Mouse (Mus musculus): ENCODE results near the gene Kif11. TPM values are rescaled to one million over a fixed set of nuclear protein-coding genes. Genes with fewer than 3 reads are reported as not detected.

Kif11 gene
- total RNA-seq, 2 experiments from 2014 or later, result 0.89 to 1.0 TPM

GRCm38 (mm10) chr19:37440708-37441475 lies 64.7 kb downstream of the Kif11 start:
- DNase-seq, result no peak
- intact Hi-C loops (cut with DNase I), result no loop called here

DNA sequence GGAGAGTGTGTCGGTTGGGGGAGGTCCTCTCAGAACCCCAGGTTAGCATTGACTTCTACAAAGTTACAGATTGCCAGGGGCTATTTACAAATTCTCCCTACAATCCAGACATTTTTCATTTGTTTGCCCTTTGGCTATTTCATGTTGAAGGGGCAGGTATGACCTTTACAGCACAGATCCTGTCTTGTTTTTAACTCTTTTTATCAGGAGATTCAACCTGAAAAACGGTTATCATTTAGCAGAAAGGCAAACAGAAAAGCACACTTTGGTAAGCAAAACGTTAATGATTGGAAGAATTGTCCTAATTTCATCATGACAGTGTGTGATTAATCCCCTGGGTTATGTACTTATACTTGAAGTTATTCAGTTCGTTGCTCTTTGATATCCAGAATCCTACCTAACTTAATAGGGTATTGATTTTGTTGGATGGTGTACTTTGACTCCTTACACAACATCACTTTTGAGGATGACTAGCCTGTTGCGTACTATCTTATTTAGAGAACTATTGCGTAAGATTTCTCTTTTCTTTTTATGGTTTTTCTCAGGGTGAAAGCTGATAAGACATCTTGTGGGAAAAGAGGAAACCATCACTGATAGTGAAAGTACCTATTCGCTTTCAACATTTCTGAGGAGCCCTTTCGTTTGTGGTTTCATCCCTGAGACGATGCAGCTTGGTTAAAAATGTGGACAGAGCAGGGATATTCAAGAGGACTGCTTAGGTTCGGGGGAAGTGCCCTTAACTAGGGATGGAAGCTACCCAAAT lies 66.5 kb downstream of the Kif11 start:
- intact Hi-C loops (cut with DNase I), result no loop called here
- no peak for DNase-seq

DNA sequence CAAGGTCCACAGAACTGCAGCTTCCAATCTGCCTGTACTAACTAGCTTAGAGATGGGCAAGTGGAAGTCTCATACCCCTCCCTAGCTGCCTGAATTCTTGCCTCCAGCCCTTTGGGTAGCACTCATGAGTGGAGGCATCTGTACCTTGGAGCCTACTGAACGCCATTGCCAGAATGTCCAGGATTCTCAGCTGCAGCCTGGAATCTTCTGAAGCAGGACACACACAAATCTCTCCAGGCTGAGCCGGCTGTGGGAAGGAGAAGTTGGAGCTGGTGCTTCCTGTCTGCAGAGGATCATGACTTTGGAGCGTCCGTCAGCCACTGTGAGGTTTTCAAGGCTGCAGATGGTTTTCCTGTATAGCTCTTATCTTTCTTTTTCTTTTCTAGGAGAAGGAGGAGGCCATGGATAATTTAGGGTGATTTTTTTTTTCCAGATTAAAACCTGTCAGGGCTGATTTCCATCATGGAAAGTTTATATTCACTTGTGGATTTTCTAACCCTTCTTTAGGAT lies 67.5 kb downstream of the Kif11 start:
- intact Hi-C loops (cut with DNase I), result no loop called here
- no peak for DNase-seq

- no peak for DNase-seq
- intact Hi-C loops (cut with DNase I), result no loop called here
Measured at GRCm38 (mm10) chr19:37448212-37448611, 72.0 kb downstream of the Kif11 start.

DNA sequence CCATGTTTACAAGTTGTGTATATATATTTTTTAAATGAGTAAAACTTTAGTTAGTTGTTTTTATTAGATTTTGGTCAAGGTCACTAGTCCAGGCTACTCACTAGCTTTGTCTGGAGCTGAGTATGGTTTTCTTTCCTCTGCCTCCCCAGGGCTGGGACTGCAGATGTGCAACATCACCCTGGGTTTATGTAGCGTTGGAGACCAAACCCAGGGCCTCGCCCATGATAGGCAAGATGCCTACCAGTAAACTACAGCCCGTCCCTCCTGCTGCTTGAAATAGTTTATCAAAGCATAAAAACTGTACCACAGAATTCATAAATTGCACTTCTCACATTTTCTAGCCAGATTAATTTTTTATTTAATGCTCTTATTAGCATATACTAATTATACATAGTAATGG lies 73.0 kb downstream of the Kif11 start:
- no peak for DNase-seq
- intact Hi-C loops (cut with DNase I), result no loop called here

GRCm38 (mm10) chr19:37455528-37455927 lies 79.3 kb downstream of the Kif11 start:
- intact Hi-C loops (cut with DNase I), result no loop called here
- no peak for DNase-seq

DNA sequence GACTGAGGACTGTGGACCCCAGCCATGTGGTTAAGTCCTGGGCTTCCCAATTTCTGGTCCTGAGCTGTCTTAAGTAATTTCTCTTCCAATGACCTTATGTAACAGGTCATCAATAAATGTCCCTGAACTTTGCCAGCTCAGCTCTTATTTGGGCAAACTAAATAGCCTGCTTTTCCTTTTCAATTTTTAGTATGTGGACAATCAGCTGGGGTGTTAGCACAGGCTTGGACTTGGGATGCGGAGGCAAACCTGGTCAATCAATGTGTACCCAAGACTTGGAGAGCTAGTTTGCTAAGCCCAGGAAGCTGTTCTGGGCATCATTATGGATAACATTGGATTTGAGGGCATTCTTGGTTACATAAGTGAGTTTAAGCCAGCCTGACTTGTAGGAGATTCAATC lies 79.8 kb downstream of the Kif11 start:
- intact Hi-C loops (cut with DNase I), result no loop called here
- DNase-seq, result no peak

GRCm38 (mm10) chr19:37458013-37458412 lies 81.8 kb downstream of the Kif11 start:
- intact Hi-C loops (cut with DNase I), result no loop called here
- no peak for DNase-seq

GRCm38 (mm10) chr19:37466403-37466802 lies 90.2 kb downstream of the Kif11 start:
- intact Hi-C loops (cut with DNase I), result no loop called here
- DNase-seq, result no peak

GRCm38 (mm10) chr19:37466978-37467377 lies 90.8 kb downstream of the Kif11 start:
- intact Hi-C loops (cut with DNase I), result no loop called here
- no peak for DNase-seq

GRCm38 (mm10) chr19:37468841-37469566 lies 92.8 kb downstream of the Kif11 start:
- no peak for DNase-seq
- intact Hi-C loops (cut with DNase I), result no loop called here

Other genes with a start within 250 kb of the Kif11 start
- gene March5, start 168.9 kb upstream of the Kif11 start, total RNA-seq (2021), result 10 to 100 TPM; 76.8 to 88.5 TPM
- gene Cpeb3, start 167.8 kb upstream of the Kif11 start, total RNA-seq (2021), result 10 to 100 TPM; 77.6 to 93.0 TPM
- 10 to 100 TPM; 69.1 to 71.1 TPM for gene Ide, start 38.6 kb upstream of the Kif11 start, total RNA-seq (2021)
- 1 to 10 TPM; 3.3 to 4.4 TPM for gene Hhex, start 58.4 kb downstream of the Kif11 start, total RNA-seq (2021)
- 10 to 100 TPM; 32.6 to 32.9 TPM for gene Exoc6, start 174.0 kb downstream of the Kif11 start, total RNA-seq (2021)